8 mouse cellular contexts compared by ENCODE assay signal in the genomic region with DNA sequence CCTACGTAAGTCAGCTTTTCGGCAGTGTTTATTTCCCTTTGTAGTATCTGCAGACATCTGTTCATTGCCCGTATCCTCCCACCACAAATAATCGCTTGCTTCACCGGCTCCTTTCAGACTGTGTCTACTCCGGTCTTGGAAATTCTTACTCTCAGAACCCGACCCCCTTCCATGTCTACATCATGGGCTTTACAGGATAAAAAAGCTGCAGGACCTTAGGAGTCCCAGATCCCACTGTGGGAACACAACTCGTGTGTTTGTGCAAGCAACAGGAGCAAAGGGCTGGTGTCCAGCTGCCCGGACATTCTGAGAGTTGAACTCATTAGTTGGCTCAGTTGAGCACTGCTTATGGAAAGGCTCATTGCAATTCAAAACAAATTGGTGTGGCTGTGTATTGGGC. TPM values are rescaled to one million over a fixed set of nuclear protein-coding genes. Genes with fewer than 3 reads are reported as not detected.
DNase-seq lines count a peak whose midpoint lies in the region; ATAC-seq and TF ChIP-seq lines count a peak whose summit lies in the region.
"Had no signal": no experiment of that assay in that cellular context is flagged by ENCODE, and none has a peak within 500 bp of the region (broad histone marks: within the 10 kb centered on the region; RNA-seq: fewer than 3 reads in every experiment).

No protein-coding gene starts in this region.

- 0 out of 2 replicates have a peak overlapping the region, but pooled peaks have one; percentile 3 for H3K4me3 ChIP-seq in lung, embryonic 15.5 days
- no peak overlapping the region for H3K4me3 ChIP-seq in lung, adult 2 months (replicated peaks; ENCODE audit: extremely low read depth, low read depth, low read length)
- no peak overlapping the region for H3K4me3 ChIP-seq in forebrain, embryonic 14.5 days (ENCODE audit: low read depth, low read length)
- H3K4me3 ChIP-seq in intestine, embryonic 16.5 days (ENCODE audit: low read length): no peak overlapping the region
- H3K4me3 ChIP-seq in small intestine, adult 2 months (ENCODE audit: low read depth, low read length): no peak overlapping the region
- H3K4me3 ChIP-seq: liver, embryonic 15.5 days had no signal

- H3K4me2 ChIP-seq in lung, embryonic 15.5 days: peak overlapping the region; percentile 35
- peak overlapping the region; percentile 8; the same call in 1 of the 2 replicates for H3K4me2 ChIP-seq in forebrain, embryonic 14.5 days (ENCODE audit: low read length)
- H3K4me2 ChIP-seq in intestine, embryonic 16.5 days (ENCODE audit: low read depth, low read length): peak overlapping the region; percentile 33
- H3K4me2 ChIP-seq: liver, embryonic 15.5 days had no signal

- peak overlapping the region; percentile 63 for H3K27ac ChIP-seq in lung, embryonic 15.5 days
- no peak overlapping the region for H3K27ac ChIP-seq in forebrain, embryonic 14.5 days (ENCODE audit: low read depth, low read length)
- no peak overlapping the region for H3K27ac ChIP-seq in intestine, embryonic 16.5 days (ENCODE audit: low read length)
- peak overlapping the region; percentile 53; the same call in 1 of the 2 replicates for H3K27ac ChIP-seq in small intestine, adult 2 months (ENCODE audit: insufficient read depth, low read depth, low read length)
- H3K27ac ChIP-seq: liver, embryonic 15.5 days had no signal

- TF ChIP-seq CTCF in lung, adult 2 months (IDR thresholded peaks at IDR 0.05; ENCODE audit: insufficient read depth, low read length): no peak
- no peak for TF ChIP-seq CTCF in small intestine, adult 2 months (IDR thresholded peaks at IDR 0.05; ENCODE audit: extremely low read depth, insufficient read length, insufficient replicate concordance, low read depth, low read length)

- H3K4me1 ChIP-seq in lung, embryonic 15.5 days: peaks cover 27% of the 10 kb centered on the region
- H3K4me1 ChIP-seq in lung, adult 2 months (ENCODE audit: control insufficient read depth, insufficient read depth, low read length): peaks cover 11% of the 10 kb centered on the region
- H3K4me1 ChIP-seq in forebrain, embryonic 14.5 days (ENCODE audit: control insufficient read depth, insufficient read depth, low read length): no peaks in the 10 kb centered on the region
- peaks cover 16% of the 10 kb centered on the region for H3K4me1 ChIP-seq in intestine, embryonic 16.5 days (ENCODE audit: control insufficient read depth, insufficient read depth, low read length)
- no peaks in the 10 kb centered on the region for H3K4me1 ChIP-seq in small intestine, adult 2 months (ENCODE audit: control insufficient read depth, insufficient read depth, insufficient read length, low read length)
- H3K4me1 ChIP-seq: liver, embryonic 15.5 days had no signal

- ATAC-seq in lung, embryonic 15.5 days (ENCODE audit: borderline replicate concordance, extremely low read depth, low FRiP score, low TSS enrichment): no peak
- peak; percentile 51; the same call in 1 of the 2 replicates for ATAC-seq in forebrain, embryonic 14.5 days
- 0 out of 2 replicates have a peak, but pooled peaks have one; percentile 33 for ATAC-seq in intestine, embryonic 16.5 days

- H3K9me3 ChIP-seq in lung, embryonic 15.5 days: no peaks in the 10 kb centered on the region
- H3K9me3 ChIP-seq in forebrain, embryonic 14.5 days (replicated peaks; ENCODE audit: control insufficient read depth, low read length): no peaks in the 10 kb centered on the region
- H3K9me3 ChIP-seq in intestine, embryonic 16.5 days (ENCODE audit: control insufficient read depth, low read length): no peaks in the 10 kb centered on the region
- H3K9me3 ChIP-seq: liver, embryonic 15.5 days had no signal

- no peak overlapping the region for H3K9ac ChIP-seq in lung, embryonic 15.5 days
- no peak overlapping the region for H3K9ac ChIP-seq in forebrain, embryonic 14.5 days (ENCODE audit: low read length)
- no peak overlapping the region for H3K9ac ChIP-seq in intestine, embryonic 16.5 days (ENCODE audit: low read depth, low read length)
- H3K9ac ChIP-seq: liver, embryonic 15.5 days had no signal

- no peak for DNase-seq in lung, adult 2 months
- peak; percentile 36 for DNase-seq in forebrain, embryonic 14.5 days (ENCODE audit: low spot score)
- DNase-seq in urinary bladder, postnatal 25 days (ENCODE audit: low spot score): no peak
- no peak for DNase-seq in gastrocnemius, postnatal 10 days

- 17% methylated on average over 9 of the region's 9 CpGs for WGBS in lung, embryonic 15.5 days
- 21% methylated on average over 9 of the region's 9 CpGs for WGBS in lung, adult 2 months
- 12% methylated on average over 9 of the region's 9 CpGs for WGBS in forebrain, embryonic 14.5 days
- WGBS in intestine, embryonic 16.5 days: 41% methylated on average over 9 of the region's 9 CpGs
- 61% methylated on average over 9 of the region's 9 CpGs for WGBS in small intestine, adult 2 months

- no peak for TF ChIP-seq POLR2A in lung, adult 2 months (IDR thresholded peaks at IDR 0.05; ENCODE audit: borderline replicate concordance, extremely low read depth, low read depth, low read length)
- no peak for TF ChIP-seq POLR2A in small intestine, adult 2 months (IDR thresholded peaks at IDR 0.05; ENCODE audit: low read depth, low read length)

- H3K27me3 ChIP-seq in lung, embryonic 15.5 days: no peaks in the 10 kb centered on the region
- H3K27me3 ChIP-seq in forebrain, embryonic 14.5 days (replicated peaks; ENCODE audit: control insufficient read depth, insufficient read depth, low read length): no peaks in the 10 kb centered on the region
- H3K27me3 ChIP-seq in intestine, embryonic 16.5 days (replicated peaks; ENCODE audit: control insufficient read depth, insufficient read depth, low read length): no peaks in the 10 kb centered on the region
- no peaks in the 10 kb centered on the region for H3K27me3 ChIP-seq in small intestine, adult 2 months (ENCODE audit: control insufficient read depth, insufficient read depth, low read length)
- H3K27me3 ChIP-seq: liver, embryonic 15.5 days had no signal

- no peaks in the 10 kb centered on the region for H3K36me3 ChIP-seq in lung, embryonic 15.5 days
- no peaks in the 10 kb centered on the region for H3K36me3 ChIP-seq in forebrain, embryonic 14.5 days (ENCODE audit: control insufficient read depth, insufficient read depth, low read length)
- H3K36me3 ChIP-seq in intestine, embryonic 16.5 days (ENCODE audit: control insufficient read depth, insufficient read depth, low read length): no peaks in the 10 kb centered on the region
- H3K36me3 ChIP-seq in small intestine, adult 2 months (ENCODE audit: control insufficient read depth, insufficient read depth, low read length): no peaks in the 10 kb centered on the region
- H3K36me3 ChIP-seq: liver, embryonic 15.5 days had no signal

RNA-seq across cellular contexts. Expression of gene Pelo, which starts 35.2 kb away (rescaled TPM):
- 5.4 and 6.4 TPM in 2 replicates for polyA plus RNA-seq in lung, embryonic 15.5 days (2015; fragmentation: Nextera tagmentation; extraction: Ambion mirVana)
- 30.2 and 32.9 TPM in 2 replicates for polyA plus RNA-seq in lung, adult 2 months (2012; rRNA removed)
- 5.6 and 5.9 TPM in 2 replicates for polyA plus RNA-seq in forebrain, embryonic 14.5 days (2014; fragmentation: Nextera tagmentation; extraction: Ambion mirVana)
- polyA plus RNA-seq in intestine, embryonic 16.5 days (2015; fragmentation: Nextera tagmentation; extraction: Ambion mirVana): 5.4 and 5.7 TPM in 2 replicates
- polyA plus RNA-seq in small intestine, adult 2 months (2012; rRNA removed): 11.8 and 17.8 TPM in 2 replicates
- total RNA-seq in gastrocnemius, postnatal 10 days (2021): 10 to 100 TPM; 11.5 to 16.5 TPM

RNA-seq across cellular contexts. Expression of gene Gm49395, which starts 46.9 kb away (rescaled TPM):
- polyA plus RNA-seq in lung, embryonic 15.5 days (2015; fragmentation: Nextera tagmentation; extraction: Ambion mirVana): 6.8 and 7.6 TPM in 2 replicates
- polyA plus RNA-seq in lung, adult 2 months (2012; rRNA removed): 21.5 and 30.5 TPM in 2 replicates
- polyA plus RNA-seq in forebrain, embryonic 14.5 days (2014; fragmentation: Nextera tagmentation; extraction: Ambion mirVana): 4.0 and 4.9 TPM in 2 replicates
- 5.5 and 5.9 TPM in 2 replicates for polyA plus RNA-seq in intestine, embryonic 16.5 days (2015; fragmentation: Nextera tagmentation; extraction: Ambion mirVana)
- 5.6 and 9.0 TPM in 2 replicates for polyA plus RNA-seq in small intestine, adult 2 months (2012; rRNA removed)
- total RNA-seq in gastrocnemius, postnatal 10 days (2021): 1 to 10 TPM; 5.4 to 7.9 TPM

RNA-seq across cellular contexts. Expression of gene Itga1, which starts 47.0 kb away (rescaled TPM):
- 31.3 and 35.5 TPM in 2 replicates for polyA plus RNA-seq in lung, embryonic 15.5 days (2015; fragmentation: Nextera tagmentation; extraction: Ambion mirVana)
- polyA plus RNA-seq in lung, adult 2 months (2012; rRNA removed): 24.0 and 36.1 TPM in 2 replicates
- 5.8 and 6.6 TPM in 2 replicates for polyA plus RNA-seq in forebrain, embryonic 14.5 days (2014; fragmentation: Nextera tagmentation; extraction: Ambion mirVana)
- polyA plus RNA-seq in intestine, embryonic 16.5 days (2015; fragmentation: Nextera tagmentation; extraction: Ambion mirVana): 15.4 and 18.6 TPM in 2 replicates
- polyA plus RNA-seq in small intestine, adult 2 months (2012; rRNA removed): 3.5 and 4.2 TPM in 2 replicates
- total RNA-seq in gastrocnemius, postnatal 10 days (2021): 10 to 100 TPM; 29.8 to 39.3 TPM

Comparison
In these comparisons a context has a peak if more than half of its experiments do, and no peak if none do; other contexts are left out.
1. H3K27ac ChIP-seq: peak in lung, embryonic 15.5 days (single experiment) and small intestine, adult 2 months (single experiment); none in forebrain, embryonic 14.5 days (single experiment) and intestine, embryonic 16.5 days (single experiment).
2. Peak in every context shown above with its lines, with median percentiles within 50 percentile points of each other: H3K4me2 ChIP-seq.